Mouse (Mus musculus) duodenum, adult 2 months (tissue): Measurements from ENCODE around the gene 1700074P13Rik. TPM values are rescaled to one million over a fixed set of nuclear protein-coding genes. Genes with fewer than 3 reads are reported as not detected.

Source experiments
- polyA plus RNA-seq: library from polyadenylated mRNA; depleted of rRNA; stranded (reverse); fragments of >200 nt; gene quantifications from 2 replicates; pipeline ENCODE4 v1.2.3, GENCODE M21; 2012; ENCODE audit warnings: low replicate concordance; rRNA removed

1700074P13Rik gene
- not detected in 2 replicates for polyA plus RNA-seq

DNA sequence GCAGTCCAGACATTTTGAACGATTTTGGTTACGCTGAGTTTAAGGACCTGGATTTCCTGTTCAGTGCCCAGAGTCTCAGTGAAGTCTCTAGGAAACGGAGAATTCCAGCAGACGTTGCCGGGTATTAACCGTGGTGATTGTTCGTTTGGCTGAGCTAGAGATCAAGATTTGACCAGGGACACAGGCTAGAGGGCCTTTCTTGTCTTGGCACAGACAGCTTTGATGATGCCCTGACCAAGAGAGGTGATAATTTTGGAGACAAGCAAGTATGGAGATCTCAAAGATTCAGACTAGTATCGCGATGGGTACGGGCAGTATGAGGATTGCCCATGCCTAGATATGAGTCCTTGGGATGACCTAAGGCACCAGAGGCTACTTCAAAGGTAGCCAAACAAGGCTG lies at the start of gene 1700074P13Rik:
TSS of gene 1700074P13Rik (minus strand) at position 101 of the 400 bp plus-strand sequence.

DNA sequence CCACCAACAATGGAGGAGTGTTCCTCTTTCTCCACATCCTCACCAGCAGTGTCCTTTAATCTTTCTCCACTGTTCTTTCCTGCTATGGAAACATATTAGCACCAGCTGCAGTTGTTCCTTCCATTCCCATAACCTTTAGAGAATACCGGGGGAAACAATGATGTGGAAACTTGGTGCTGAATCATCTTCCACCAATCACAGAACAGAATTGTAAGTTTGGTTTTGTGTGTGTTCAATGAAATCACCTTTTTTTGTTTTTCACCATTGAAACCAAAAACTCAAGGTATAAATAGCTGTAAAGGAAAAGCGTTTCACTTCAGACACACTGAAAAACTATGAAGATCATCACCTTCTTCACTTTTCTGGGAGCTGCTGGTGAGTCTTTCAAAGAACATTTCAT lies 24.1 kb upstream of the 1700074P13Rik start, which contains the start of gene 1810009J06Rik:
TSS of gene 1810009J06Rik (plus strand) at position 301 of the 400 bp plus-strand sequence.

DNA sequence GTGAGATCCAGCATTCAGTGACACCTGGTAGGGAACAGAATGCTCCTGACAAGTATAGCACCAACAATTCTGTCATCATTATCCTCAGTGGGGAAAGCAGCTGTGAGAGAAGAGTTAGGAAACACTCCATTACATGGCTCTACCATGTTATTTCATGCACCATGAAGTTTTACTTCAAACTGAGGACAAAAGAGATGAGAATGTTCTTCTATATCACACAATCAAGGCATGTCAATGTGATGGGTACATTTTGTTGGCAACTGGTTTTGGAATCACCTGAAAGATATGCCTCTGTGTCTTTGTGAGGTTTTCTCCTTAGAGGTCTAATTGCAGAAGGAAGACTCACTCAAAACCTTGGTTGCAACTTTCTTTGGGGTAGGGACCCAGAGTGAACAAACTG lies 11.4 kb upstream of the 1700074P13Rik start, which contains the start of gene Gm4744:
TSS of gene Gm4744 (minus strand) at position 101 of the 400 bp plus-strand sequence.

DNA sequence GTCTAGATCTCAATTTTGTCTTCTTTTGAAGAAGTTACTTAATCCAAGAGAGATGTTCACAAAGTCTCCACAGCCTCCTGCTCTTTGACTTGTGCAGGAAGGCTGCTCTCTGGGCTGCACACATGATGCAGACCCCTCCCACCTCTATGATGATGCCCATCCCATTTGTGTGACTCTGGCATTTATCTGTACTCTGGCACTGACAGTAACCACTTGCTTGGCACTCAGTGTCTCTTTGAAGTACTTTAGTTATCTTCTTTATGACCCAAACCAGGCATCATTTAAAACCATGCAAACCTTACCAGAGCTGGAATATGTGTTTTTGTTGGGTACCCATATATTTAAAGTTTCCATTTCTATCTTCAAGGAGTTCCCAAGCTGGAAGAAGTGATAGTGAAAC lies 40.1 kb downstream of the 1700074P13Rik start, which contains the start of gene Prss58:
TSS of gene Prss58 (minus strand) at position 101 of the 400 bp plus-strand sequence.

DNA sequence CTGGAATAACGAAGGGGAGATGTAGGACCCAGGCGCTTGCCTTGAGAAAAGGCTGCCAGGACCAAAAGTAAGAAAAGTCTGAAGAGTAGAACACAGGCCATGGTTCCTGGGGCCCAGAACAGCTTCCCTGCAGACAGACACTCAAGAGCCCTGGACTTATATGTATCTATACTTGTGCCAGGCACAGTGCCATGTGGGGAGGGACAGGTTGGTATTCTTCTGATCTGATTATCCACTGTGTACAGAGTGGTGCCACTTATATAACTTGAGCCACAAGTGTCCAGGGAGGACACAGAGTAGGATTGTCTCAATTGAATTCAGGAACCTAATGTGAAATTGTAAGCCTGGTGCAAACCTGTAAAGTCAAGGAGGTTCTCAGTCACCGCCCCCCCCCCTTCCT lies 53.0 kb downstream of the 1700074P13Rik start, which contains the start of gene Moxd2:
TSS of gene Moxd2 (minus strand) at position 101 of the 400 bp plus-strand sequence.

Other genes starting within 250 kb of the 1700074P13Rik start
- not detected in 2 replicates for gene Moxd2, start 53.1 kb downstream of the 1700074P13Rik start, polyA plus RNA-seq
- gene Prss58, start 40.2 kb downstream of the 1700074P13Rik start, polyA plus RNA-seq, result not detected in 2 replicates
- not detected in 2 replicates for gene Gm4744, start 11.3 kb upstream of the 1700074P13Rik start, polyA plus RNA-seq
- 0.36 TPM in 1 of 2 replicates, not detected in the other for gene 1810009J06Rik, start 24.2 kb upstream of the 1700074P13Rik start, polyA plus RNA-seq
- not detected in 2 replicates for gene Gm2663, start 58.9 kb upstream of the 1700074P13Rik start, polyA plus RNA-seq
- gene 2210010C04Rik, start 95.0 kb upstream of the 1700074P13Rik start, polyA plus RNA-seq, result 2.3 and 1,069 TPM in 2 replicates